Mouse (Mus musculus): Measurements from ENCODE around the gene Nfkbib. TPM values are rescaled to one million over a fixed set of nuclear protein-coding genes. Genes with fewer than 3 reads are reported as not detected.
A peak's percentile ranks its signal among the peaks of the same experiment; 100 is the strongest.

Nfkbib gene
- polyA plus RNA-seq, 1 experiment from 2014 or later: 42.8 TPM

- H3K27me3 ChIP-seq: no peaks in the 10 kb centered on the region
- H3K27ac ChIP-seq (replicated peaks): no peak within 1 kb of the TSS
- H3K4me1 ChIP-seq: peaks cover 22% of the 10 kb centered on the region
- peak within 1 kb of the TSS; percentile 69 for H3K9ac ChIP-seq
- ATAC-seq (ENCODE audit: insufficient number of reproducible peaks, low FRiP score, low TSS enrichment, low read depth): peak; percentile 97
- under 1% methylated on average over 45 of the region's 45 CpGs for WGBS
- H3K4me3 ChIP-seq (replicated peaks): peak within 1 kb of the TSS; percentile 73
- H3K36me3 ChIP-seq: peaks cover 10% of the 10 kb centered on the region
- no peaks in the 10 kb centered on the region for H3K9me3 ChIP-seq (replicated peaks)
- H3K4me2 ChIP-seq (replicated peaks): peak within 1 kb of the TSS; percentile 58
Measured at GRCm38 (mm10) chr7:28766173-28766879, 986 bp downstream of the Nfkbib start, which contains the start of gene Sirt2. Gene Sirt2 (plus strand): TSS chr7:28766735.

GRCm38 (mm10) chr7:28765211-28765610, 2.1 kb downstream of the Nfkbib start:
- H3K27ac ChIP-seq (replicated peaks): no peak overlapping the region
- peaks cover 21% of the 10 kb centered on the region for H3K36me3 ChIP-seq
- H3K4me1 ChIP-seq: peaks cover 22% of the 10 kb centered on the region
- H3K9ac ChIP-seq: no peak overlapping the region
- ATAC-seq (ENCODE audit: insufficient number of reproducible peaks, low FRiP score, low TSS enrichment, low read depth): no peak
- H3K9me3 ChIP-seq (replicated peaks): no peaks in the 10 kb centered on the region
- H3K27me3 ChIP-seq: no peaks in the 10 kb centered on the region
- H3K4me2 ChIP-seq (replicated peaks): peak overlapping the region; percentile 58
- H3K4me3 ChIP-seq (replicated peaks): peak overlapping the region; percentile 73
- 82% methylated on average over 6 of the region's 6 CpGs for WGBS

- no peak overlapping the region for H3K4me3 ChIP-seq (replicated peaks)
- H3K9ac ChIP-seq: no peak overlapping the region
- no peak overlapping the region for H3K27ac ChIP-seq (replicated peaks)
- H3K9me3 ChIP-seq (replicated peaks): no peaks in the 10 kb centered on the region
- peaks cover 11% of the 10 kb centered on the region for H3K4me1 ChIP-seq
- no peak for ATAC-seq (ENCODE audit: insufficient number of reproducible peaks, low FRiP score, low TSS enrichment, low read depth)
- no peaks in the 10 kb centered on the region for H3K27me3 ChIP-seq
- H3K36me3 ChIP-seq: peaks cover 45% of the 10 kb centered on the region
- 90% methylated on average over 9 of the region's 9 CpGs for WGBS
- H3K4me2 ChIP-seq (replicated peaks): no peak overlapping the region
Measured at GRCm38 (mm10) chr7:28761907-28762306, 5.4 kb downstream of the Nfkbib start.

- H3K9me3 ChIP-seq (replicated peaks): no peaks in the 10 kb centered on the region
- no peak overlapping the region for H3K9ac ChIP-seq
- H3K4me1 ChIP-seq: peaks cover 9% of the 10 kb centered on the region
- H3K27ac ChIP-seq (replicated peaks): no peak overlapping the region
- 80% methylated on average over 13 of the region's 13 CpGs for WGBS
- no peak for ATAC-seq (ENCODE audit: insufficient number of reproducible peaks, low FRiP score, low TSS enrichment, low read depth)
- H3K27me3 ChIP-seq: peaks cover 10% of the 10 kb centered on the region
- no peak overlapping the region for H3K4me2 ChIP-seq (replicated peaks)
- no peak overlapping the region for H3K4me3 ChIP-seq (replicated peaks)
- H3K36me3 ChIP-seq: peaks cover 50% of the 10 kb centered on the region
Measured at GRCm38 (mm10) chr7:28758623-28759022, 8.7 kb downstream of the Nfkbib start.

GRCm38 (mm10) chr7:28756079-28756478, 11.2 kb downstream of the Nfkbib start, which contains the start of gene Ccer2:
Gene Ccer2 (plus strand): TSS chr7:28756174.
- no peak within 1 kb of the TSS for H3K4me3 ChIP-seq (replicated peaks)
- peaks cover 9% of the 10 kb centered on the region for H3K4me1 ChIP-seq
- H3K9me3 ChIP-seq (replicated peaks): no peaks in the 10 kb centered on the region
- H3K27me3 ChIP-seq: peaks cover 10% of the 10 kb centered on the region
- H3K27ac ChIP-seq (replicated peaks): no peak within 1 kb of the TSS
- H3K9ac ChIP-seq: no peak within 1 kb of the TSS
- H3K4me2 ChIP-seq (replicated peaks): peak within 1 kb of the TSS; percentile 32; the same call in 1 of the 2 replicates
- WGBS: 2% methylated on average over 17 of the region's 17 CpGs
- peaks cover 46% of the 10 kb centered on the region for H3K36me3 ChIP-seq
- peak; percentile 36; the same call in 1 of the 2 replicates for ATAC-seq (ENCODE audit: insufficient number of reproducible peaks, low FRiP score, low TSS enrichment, low read depth)

GRCm38 (mm10) chr7:28749935-28750334, 17.4 kb downstream of the Nfkbib start:
- no peak overlapping the region for H3K27ac ChIP-seq (replicated peaks)
- peaks cover 27% of the 10 kb centered on the region for H3K36me3 ChIP-seq
- H3K4me1 ChIP-seq: peaks cover 5% of the 10 kb centered on the region; the same call in 1 of the 2 replicates
- no peak overlapping the region for H3K4me2 ChIP-seq (replicated peaks)
- no peaks in the 10 kb centered on the region for H3K27me3 ChIP-seq
- H3K4me3 ChIP-seq (replicated peaks): no peak overlapping the region
- H3K9me3 ChIP-seq (replicated peaks): no peaks in the 10 kb centered on the region
- no peak for ATAC-seq (ENCODE audit: insufficient number of reproducible peaks, low FRiP score, low TSS enrichment, low read depth)
- no peak overlapping the region for H3K9ac ChIP-seq
- 92% methylated on average over 7 of the region's 7 CpGs for WGBS

- Histone ChIP-seq H3K36me3 (peaks cover 46% of the 10 kb centered on the region), H3K4me3 (replicated peaks) (peak within 1 kb of the TSS; percentile 77), H3K27me3 (no peaks in the 10 kb centered on the region), H3K27ac (replicated peaks) (peak within 1 kb of the TSS; percentile 94), H3K4me2 (replicated peaks) (peak within 1 kb of the TSS; percentile 80), H3K9me3 (replicated peaks) (no peaks in the 10 kb centered on the region), H3K9ac (peak within 1 kb of the TSS; percentile 60), H3K4me1 (peaks cover 14% of the 10 kb centered on the region)
- ATAC-seq (ENCODE audit: insufficient number of reproducible peaks, low FRiP score, low TSS enrichment, low read depth): peak; percentile 98
- 0% methylated on average over 39 of the region's 39 CpGs for WGBS
Measured at GRCm38 (mm10) chr7:28741709-28742438, 25.4 kb downstream of the Nfkbib start, which contains the start of the genes Mrps12 and Sars2. Gene Mrps12 (minus strand): TSS chr7:28741820. Gene Sars2 (plus strand): TSS chr7:28741992.

GRCm38 (mm10) chr7:28741368-28741708, 26.0 kb downstream of the Nfkbib start:
- peak overlapping the region; percentile 80 for H3K4me2 ChIP-seq (replicated peaks)
- H3K9me3 ChIP-seq (replicated peaks): no peaks in the 10 kb centered on the region
- H3K9ac ChIP-seq: peak overlapping the region; percentile 52
- no peaks in the 10 kb centered on the region for H3K27me3 ChIP-seq
- H3K4me3 ChIP-seq (replicated peaks): peak overlapping the region; percentile 77
- H3K4me1 ChIP-seq: peaks cover 14% of the 10 kb centered on the region
- ATAC-seq (ENCODE audit: insufficient number of reproducible peaks, low FRiP score, low TSS enrichment, low read depth): no peak
- peak overlapping the region; percentile 81 for H3K27ac ChIP-seq (replicated peaks)
- under 1% methylated on average over 13 of the region's 13 CpGs for WGBS
- H3K36me3 ChIP-seq: peaks cover 51% of the 10 kb centered on the region

- Histone ChIP-seq H3K36me3 (peaks cover 51% of the 10 kb centered on the region), H3K4me1 (peaks cover 14% of the 10 kb centered on the region), H3K4me3 (replicated peaks) (peak overlapping the region; percentile 77), H3K4me2 (replicated peaks) (peak overlapping the region; percentile 80), H3K9ac (peak overlapping the region; percentile 52), H3K27ac (replicated peaks) (peak overlapping the region; percentile 81), H3K9me3 (replicated peaks) (no peaks in the 10 kb centered on the region), H3K27me3 (no peaks in the 10 kb centered on the region)
- WGBS: 33% methylated on average over 9 of the region's 9 CpGs
- ATAC-seq (ENCODE audit: insufficient number of reproducible peaks, low FRiP score, low TSS enrichment, low read depth): no peak
Measured at GRCm38 (mm10) chr7:28740949-28741348, 26.4 kb downstream of the Nfkbib start.

GRCm38 (mm10) chr7:28739829-28740228, 27.5 kb downstream of the Nfkbib start:
- Histone ChIP-seq H3K4me3 (replicated peaks) (no peak overlapping the region), H3K4me1 (peaks cover 14% of the 10 kb centered on the region), H3K36me3 (peaks cover 51% of the 10 kb centered on the region), H3K9me3 (replicated peaks) (no peaks in the 10 kb centered on the region), H3K27me3 (no peaks in the 10 kb centered on the region), H3K9ac (no peak overlapping the region), H3K27ac (replicated peaks) (no peak overlapping the region), H3K4me2 (replicated peaks) (no peak overlapping the region)
- 90% methylated on average over 21 of the region's 21 CpGs for WGBS
- no peak for ATAC-seq (ENCODE audit: insufficient number of reproducible peaks, low FRiP score, low TSS enrichment, low read depth)

GRCm38 (mm10) chr7:28735701-28736100, 31.6 kb downstream of the Nfkbib start:
- Histone ChIP-seq H3K9me3 (replicated peaks) (no peaks in the 10 kb centered on the region; the same call in 1 of the 2 replicates), H3K4me1 (peaks cover 13% of the 10 kb centered on the region), H3K4me3 (replicated peaks) (no peak overlapping the region), H3K27ac (replicated peaks) (no peak overlapping the region), H3K4me2 (replicated peaks) (no peak overlapping the region), H3K36me3 (peaks cover 54% of the 10 kb centered on the region), H3K9ac (no peak overlapping the region), H3K27me3 (no peaks in the 10 kb centered on the region)
- 83% methylated on average over 6 of the region's 6 CpGs for WGBS
- no peak for ATAC-seq (ENCODE audit: insufficient number of reproducible peaks, low FRiP score, low TSS enrichment, low read depth)

All from embryonic facial prominence, embryonic 15.5 days (tissue).